Mouse (Mus musculus): ENCODE measurements around the gene Olfr1382. TPM values are rescaled to one million over a fixed set of nuclear protein-coding genes. Genes with fewer than 3 reads are reported as not detected.
"Not testable (repeated sequence)": the region's sequence is repeated elsewhere in the genome, so short reads cannot be mapped to it uniquely, and the experiment has no call there.

Olfr1382 gene
- total RNA-seq (2014; fragmentation: Nextera tagmentation) (not detected in 2 replicates), total RNA-seq (2017) (not detected in 2 replicates)

GRCm38 (mm10) chr11:49527947-49528346, at the start of gene Olfr1382:
Olfr1382 (plus strand) TSS chr11:49528247.
- ATAC-seq (replicated peaks; ENCODE audit: low FRiP score, low TSS enrichment, poor library complexity, severe bottlenecking): no peak

DNA sequence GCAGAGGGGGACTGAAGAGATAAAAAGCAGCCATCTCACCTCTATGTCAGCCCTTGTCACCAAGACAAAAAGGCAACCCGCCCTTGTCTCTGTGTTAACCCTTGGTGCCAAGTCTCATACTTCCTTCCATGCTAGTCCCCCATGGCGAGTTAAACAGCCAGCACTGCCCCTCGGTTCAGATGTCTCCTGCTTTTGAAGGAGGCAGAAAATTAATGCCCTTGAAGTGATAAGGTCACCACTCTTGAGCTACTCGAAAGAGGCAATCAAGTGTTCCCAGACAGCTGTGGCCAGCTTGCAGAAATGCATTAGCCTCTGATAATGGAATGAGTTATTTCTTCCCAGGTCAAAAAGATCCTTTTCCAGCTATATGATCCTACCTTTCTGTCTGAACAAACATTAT, 42.1 kb upstream of the Olfr1382 start:
- no peak for ATAC-seq (replicated peaks; ENCODE audit: low FRiP score, low TSS enrichment, poor library complexity, severe bottlenecking)

DNA sequence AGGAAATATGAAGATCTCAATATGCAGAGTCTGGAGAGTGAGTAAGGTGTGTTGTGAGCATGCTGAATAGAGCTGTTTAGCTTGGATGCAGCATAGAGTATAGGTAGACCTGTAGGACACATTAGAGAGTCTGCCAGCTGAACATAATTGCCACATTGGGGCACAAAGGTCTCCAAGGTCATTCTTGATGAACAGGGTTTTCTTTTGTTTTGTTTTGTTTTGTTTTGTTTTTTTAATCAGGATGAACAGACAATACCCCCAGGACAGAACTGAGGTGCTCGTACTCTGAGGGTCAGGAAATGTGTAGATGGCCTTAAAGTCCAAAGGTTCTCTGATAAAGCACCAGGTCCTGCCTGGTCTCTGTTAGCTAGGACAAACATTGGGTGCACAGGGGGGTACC, 39.3 kb upstream of the Olfr1382 start, which contains the start of gene Olfr1385:
Olfr1385 (plus strand) TSS at position 301 of the 400 bp plus-strand sequence.
- not testable (repeated sequence) for ATAC-seq (replicated peaks; ENCODE audit: low FRiP score, low TSS enrichment, poor library complexity, severe bottlenecking)

DNA sequence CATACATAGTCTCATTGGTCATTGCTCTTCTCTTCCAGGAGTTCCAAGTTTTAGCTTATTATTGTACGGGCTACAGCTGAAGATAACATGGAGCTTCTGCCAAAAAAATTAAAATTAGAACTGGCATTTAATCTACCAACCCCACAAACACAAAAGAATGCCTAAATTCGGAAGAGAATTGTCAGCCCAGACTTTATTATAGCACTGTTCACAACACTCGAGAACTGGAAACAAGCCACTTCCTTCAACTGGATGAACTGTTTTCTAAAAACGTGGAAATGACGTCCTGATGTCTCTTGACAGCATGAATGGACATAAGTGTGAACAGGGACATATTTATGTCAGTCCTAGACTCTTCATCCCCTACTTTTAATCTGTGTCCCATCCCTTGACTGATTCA, 10.0 kb upstream of the Olfr1382 start:
- no peak for ATAC-seq (replicated peaks; ENCODE audit: low FRiP score, low TSS enrichment, poor library complexity, severe bottlenecking)

- no peak for ATAC-seq (replicated peaks; ENCODE audit: low FRiP score, low TSS enrichment, poor library complexity, severe bottlenecking)
These were observed 8.7 kb upstream of the Olfr1382 start, which contains the start of gene Olfr1383 for GRCm38 (mm10) chr11:49519348-49519747. Olfr1383 (plus strand) TSS chr11:49519648.

- ATAC-seq (replicated peaks; ENCODE audit: low FRiP score, low TSS enrichment, poor library complexity, severe bottlenecking): no peak
These were observed 4.7 kb downstream of the Olfr1382 start for GRCm38 (mm10) chr11:49532761-49533160.

- not testable (repeated sequence) for ATAC-seq (replicated peaks; ENCODE audit: low FRiP score, low TSS enrichment, poor library complexity, severe bottlenecking)
These were observed 8.6 kb downstream of the Olfr1382 start for GRCm38 (mm10) chr11:49536631-49537030.

DNA sequence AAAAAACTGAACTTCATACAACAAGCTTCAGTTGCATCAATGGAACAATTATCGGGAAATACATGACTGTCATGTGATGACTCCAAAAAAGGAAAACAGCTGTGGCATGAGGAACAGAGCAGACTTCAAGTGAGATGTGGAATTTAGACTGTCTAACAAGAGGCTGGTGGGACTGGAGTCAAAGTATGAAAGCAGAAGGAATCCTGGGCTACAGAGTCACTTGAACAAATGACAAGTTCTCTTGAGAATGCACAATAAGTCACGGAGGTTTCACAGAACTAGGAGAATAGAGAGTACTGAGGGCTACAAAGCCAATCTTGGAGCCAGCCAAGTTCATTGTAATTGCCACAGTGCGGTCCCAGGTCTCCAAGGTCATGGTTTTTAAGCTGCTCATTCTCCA, 15.1 kb downstream of the Olfr1382 start, which contains the start of gene Olfr1381:
Olfr1381 (plus strand) TSS at position 301 of the 400 bp plus-strand sequence.
- not testable (repeated sequence) for ATAC-seq (replicated peaks; ENCODE audit: low FRiP score, low TSS enrichment, poor library complexity, severe bottlenecking)

DNA sequence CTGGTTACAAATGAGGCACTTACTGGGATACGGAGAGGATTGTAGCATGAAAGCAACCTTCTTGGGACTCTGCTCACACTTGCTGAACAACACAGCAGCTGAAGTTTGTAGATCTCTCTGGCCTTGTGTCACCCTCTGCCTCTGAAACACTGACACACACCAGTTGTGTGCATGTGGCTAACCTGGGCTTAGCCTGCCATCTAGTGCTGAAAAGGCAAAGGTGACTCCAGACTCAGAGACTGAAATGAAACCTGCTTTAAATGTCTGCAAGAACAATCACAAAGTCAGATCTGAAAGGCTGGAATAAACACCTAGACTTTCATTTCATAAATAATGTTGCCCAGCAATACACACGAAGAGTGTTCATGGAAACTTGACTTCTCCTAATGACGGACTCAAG, 26.0 kb downstream of the Olfr1382 start:
- not testable (repeated sequence) for ATAC-seq (replicated peaks; ENCODE audit: low FRiP score, low TSS enrichment, poor library complexity, severe bottlenecking)

GRCm38 (mm10) chr11:49556578-49556977, 28.5 kb downstream of the Olfr1382 start, which contains the start of gene Olfr1380:
Olfr1380 (plus strand) TSS chr11:49556878.
- not testable (repeated sequence) for ATAC-seq (replicated peaks; ENCODE audit: low FRiP score, low TSS enrichment, poor library complexity, severe bottlenecking)

GRCm38 (mm10) chr11:49575054-49575453, 47.0 kb downstream of the Olfr1382 start:
- ATAC-seq (replicated peaks; ENCODE audit: low FRiP score, low TSS enrichment, poor library complexity, severe bottlenecking): not testable (repeated sequence)

GRCm38 (mm10) chr11:49580452-49580851, 52.4 kb downstream of the Olfr1382 start:
- ATAC-seq (replicated peaks; ENCODE audit: low FRiP score, low TSS enrichment, poor library complexity, severe bottlenecking): not testable (repeated sequence)

Other genes with a start within 250 kb of the Olfr1382 start
- not detected in 2 replicates for gene Olfr1393, start 249.9 kb upstream of the Olfr1382 start, total RNA-seq (2014; fragmentation: Nextera tagmentation)
- not detected in 2 replicates for gene Olfr1393, start 249.9 kb upstream of the Olfr1382 start, total RNA-seq (2017)
- gene Olfr1392, start 243.0 kb upstream of the Olfr1382 start, total RNA-seq (2014; fragmentation: Nextera tagmentation): not detected in 2 replicates
- gene Olfr1392, start 243.0 kb upstream of the Olfr1382 start, total RNA-seq (2017): not detected in 2 replicates
- gene Olfr10, start 223.5 kb upstream of the Olfr1382 start, total RNA-seq (2014; fragmentation: Nextera tagmentation): not detected in 2 replicates
- gene Olfr10, start 223.5 kb upstream of the Olfr1382 start, total RNA-seq (2017): not detected in 2 replicates
- gene Olfr1391, start 205.5 kb upstream of the Olfr1382 start, total RNA-seq (2014; fragmentation: Nextera tagmentation): not detected in 2 replicates
- gene Olfr1391, start 205.5 kb upstream of the Olfr1382 start, total RNA-seq (2017): not detected in 2 replicates
- not detected in 2 replicates for gene Olfr1390, start 193.1 kb upstream of the Olfr1382 start, total RNA-seq (2014; fragmentation: Nextera tagmentation)
- not detected in 2 replicates for gene Olfr1390, start 193.1 kb upstream of the Olfr1382 start, total RNA-seq (2017)
- not detected in 2 replicates for gene Olfr1389, start 105.2 kb upstream of the Olfr1382 start, total RNA-seq (2014; fragmentation: Nextera tagmentation)
- gene Olfr1389, start 105.2 kb upstream of the Olfr1382 start, total RNA-seq (2017): not detected in 2 replicates
- 0.72 and 0.87 TPM in 2 replicates for gene Olfr1388, start 91.6 kb upstream of the Olfr1382 start, total RNA-seq (2014; fragmentation: Nextera tagmentation)
- 0.80 and 1.4 TPM in 2 replicates for gene Olfr1388, start 91.6 kb upstream of the Olfr1382 start, total RNA-seq (2017)
- not detected in 2 replicates for gene Olfr1387, start 72.9 kb upstream of the Olfr1382 start, total RNA-seq (2014; fragmentation: Nextera tagmentation)
- gene Olfr1387, start 72.9 kb upstream of the Olfr1382 start, total RNA-seq (2017): not detected in 2 replicates
- not detected in 2 replicates for gene Olfr1386, start 63.2 kb upstream of the Olfr1382 start, total RNA-seq (2014; fragmentation: Nextera tagmentation)
- gene Olfr1386, start 63.2 kb upstream of the Olfr1382 start, total RNA-seq (2017): not detected in 2 replicates
- not detected in 2 replicates for gene Olfr1385, start 39.2 kb upstream of the Olfr1382 start, total RNA-seq (2014; fragmentation: Nextera tagmentation)
- not detected in 2 replicates for gene Olfr1385, start 39.2 kb upstream of the Olfr1382 start, total RNA-seq (2017)
- not detected in 2 replicates for gene Olfr1384, start 21.5 kb upstream of the Olfr1382 start, total RNA-seq (2014; fragmentation: Nextera tagmentation)
- not detected in 2 replicates for gene Olfr1384, start 21.5 kb upstream of the Olfr1382 start, total RNA-seq (2017)
- not detected in 2 replicates for gene Olfr1383, start 8.6 kb upstream of the Olfr1382 start, total RNA-seq (2014; fragmentation: Nextera tagmentation)
- gene Olfr1383, start 8.6 kb upstream of the Olfr1382 start, total RNA-seq (2017): not detected in 2 replicates
- not detected in 2 replicates for gene Olfr1381, start 15.2 kb downstream of the Olfr1382 start, total RNA-seq (2014; fragmentation: Nextera tagmentation)
- gene Olfr1381, start 15.2 kb downstream of the Olfr1382 start, total RNA-seq (2017): not detected in 2 replicates
- not detected in 2 replicates for gene Olfr1380, start 28.6 kb downstream of the Olfr1382 start, total RNA-seq (2014; fragmentation: Nextera tagmentation)
- gene Olfr1380, start 28.6 kb downstream of the Olfr1382 start, total RNA-seq (2017): not detected in 2 replicates
- not detected in 2 replicates for gene Flt4, start 81.0 kb downstream of the Olfr1382 start, total RNA-seq (2014; fragmentation: Nextera tagmentation)
- not detected in 2 replicates for gene Flt4, start 81.0 kb downstream of the Olfr1382 start, total RNA-seq (2017)
- not detected in 2 replicates for gene Scgb3a1, start 135.4 kb downstream of the Olfr1382 start, total RNA-seq (2014; fragmentation: Nextera tagmentation)
- not detected in 2 replicates for gene Scgb3a1, start 135.4 kb downstream of the Olfr1382 start, total RNA-seq (2017)
- gene Cnot6, start 184.5 kb downstream of the Olfr1382 start, total RNA-seq (2014; fragmentation: Nextera tagmentation): 104 and 127 TPM in 2 replicates
- 69.7 and 111 TPM in 2 replicates for gene Cnot6, start 184.5 kb downstream of the Olfr1382 start, total RNA-seq (2017)

Measured in megakaryocyte-erythroid progenitor cell, adult 5-6 weeks (primary cell).